Mouse (Mus musculus) heart, postnatal 0 days (tissue): ENCODE results near the gene Ist1. TPM values are rescaled to one million over a fixed set of nuclear protein-coding genes. Genes with fewer than 3 reads are reported as not detected.

Source experiments
- ATAC-seq: fragments of 200-750 bp; cut with Nextera tagmentation; 2 replicates; pipeline ENCODE4 v1.8.0; 2017; ENCODE audit warnings: low read depth, moderate number of reproducible peaks, moderate library complexity; ENCODE audit not compliant: insufficient read depth
- DNase-seq: peaks from one replicate; pipeline ENCODE4 v3.0.0-alpha.2; 2016; ENCODE audit warnings: low spot score
- H3K27ac ChIP-seq: fragments of 300-500 bp; sonication (generic); 2 replicates; pipeline ENCODE4 v1.5.1; 2014; ENCODE audit warnings: low read depth, mild to moderate bottlenecking
- H3K27me3 ChIP-seq: fragments of 300-500 bp; sonication (generic); 2 replicates; pipeline ENCODE4 v1.6.1; 2014; ENCODE audit warnings: low read length, mixed read lengths; ENCODE audit not compliant: control insufficient read depth, insufficient read depth
- H3K36me3 ChIP-seq: fragments of 300-500 bp; sonication (generic); replicated peaks from 2 replicates; pipeline ENCODE4 v1.6.1; 2014; ENCODE audit warnings: low read length, mixed read lengths; ENCODE audit not compliant: control insufficient read depth, insufficient read depth
- H3K4me1 ChIP-seq: fragments of 300-500 bp; sonication (generic); 2 replicates; pipeline ENCODE4 v1.6.1; 2014; ENCODE audit warnings: antibody characterized with exemption; ENCODE audit not compliant: control insufficient read depth, insufficient read depth
- H3K4me2 ChIP-seq: fragments of 300-500 bp; sonication (generic); 2 replicates; pipeline ENCODE4 v1.6.1; 2014; ENCODE audit warnings: low read depth, mild to moderate bottlenecking, low read length, moderate library complexity
- H3K4me3 ChIP-seq: fragments of 300-500 bp; sonication (generic); 2 replicates; pipeline ENCODE4 v1.5.1; 2014; ENCODE audit warnings: low read depth, low read length
- H3K9ac ChIP-seq: fragments of 300-500 bp; sonication (generic); replicated peaks from 2 replicates; pipeline ENCODE4 v1.6.1; 2014; ENCODE audit warnings: low read depth, low read length, mixed read lengths
- H3K9me3 ChIP-seq: fragments of 300-500 bp; sonication (generic); replicated peaks from 2 replicates; pipeline ENCODE4 v1.6.1; 2016; ENCODE audit warnings: low read length; ENCODE audit not compliant: control insufficient read depth
- CTCF ChIP-seq: IDR thresholded peaks from 2 replicates; pipeline ENCODE4 v1.5.1; 2016; ENCODE audit warnings: antibody characterized with exemption, control low read depth, low read depth
- EP300 ChIP-seq: IDR thresholded peaks from 2 replicates; pipeline ENCODE4 v1.6.1; 2016; ENCODE audit warnings: antibody characterized with exemption, low read depth
- WGBS: fragments of 180-500 bp; shearing (Covaris S2); extraction: QIAGEN DNeasy Blood & Tissue Kit; methylation state at CpG from one replicate; pipeline ENCODE4 v1.1.7; 2014; 5-methylcytosine and 5-hydroxymethylcytosine counted together
- polyA plus RNA-seq: library from polyadenylated mRNA; unstranded; fragments of >200 nt; fragmentation: Nextera tagmentation; extraction: Ambion mirVana; gene quantifications from 2 replicates; pipeline ENCODE4 v1.2.1, GENCODE M21; 2015
- total RNA-seq: library from RNA; depleted of rRNA; stranded (reverse); fragments of >200 nt; gene quantifications from 2 replicates; pipeline ENCODE4 v1.2.3, GENCODE M21; 2014; ENCODE audit warnings: low replicate concordance

Gene Ist1
- total and polyA plus RNA-seq, 2 experiments from 2014 or later: 65.3 to 70.5 TPM

GRCm38 (mm10) chr8:109675896-109676643, 17.0 kb downstream of the Ist1 start:
- Histone ChIP-seq H3K27me3 (no peaks in the 10 kb centered on the region), H3K9ac (no peak overlapping the region), H3K4me1 (no peaks in the 10 kb centered on the region), H3K4me2 (no peak overlapping the region), H3K4me3 (no peak overlapping the region), H3K36me3 (peaks cover 96% of the 10 kb centered on the region), H3K9me3 (no peaks in the 10 kb centered on the region), H3K27ac (no peak overlapping the region)
- DNase-seq: no peak
- ATAC-seq: no peak
- 96% methylated on average over 9 of the region's 9 CpGs for WGBS
- TF ChIP-seq CTCF: no peak
- no peak for TF ChIP-seq EP300

GRCm38 (mm10) chr8:109673596-109673995, 19.5 kb downstream of the Ist1 start:
- H3K4me1 ChIP-seq: no peaks in the 10 kb centered on the region
- H3K36me3 ChIP-seq: peaks cover 93% of the 10 kb centered on the region
- no peak overlapping the region for H3K27ac ChIP-seq
- no peaks in the 10 kb centered on the region for H3K27me3 ChIP-seq
- no peak overlapping the region for H3K4me3 ChIP-seq
- no peak overlapping the region for H3K9ac ChIP-seq
- ATAC-seq (no peak), DNase-seq (no peak)
- 83% methylated on average over 2 of the region's 2 CpGs for WGBS
- H3K4me2 ChIP-seq: no peak overlapping the region
- TF ChIP-seq CTCF (no peak), EP300 (no peak)
- H3K9me3 ChIP-seq: no peaks in the 10 kb centered on the region

GRCm38 (mm10) chr8:109672656-109673055, 20.4 kb downstream of the Ist1 start:
- peaks cover 87% of the 10 kb centered on the region for H3K36me3 ChIP-seq
- no peak overlapping the region for H3K9ac ChIP-seq
- ATAC-seq: no peak
- WGBS: 87% methylated on average over 5 of the region's 5 CpGs
- no peaks in the 10 kb centered on the region for H3K9me3 ChIP-seq
- DNase-seq: no peak
- no peaks in the 10 kb centered on the region for H3K27me3 ChIP-seq
- no peak overlapping the region for H3K4me3 ChIP-seq
- H3K4me1 ChIP-seq: no peaks in the 10 kb centered on the region
- no peak for TF ChIP-seq CTCF
- no peak overlapping the region for H3K27ac ChIP-seq
- no peak overlapping the region for H3K4me2 ChIP-seq

- no peak for ATAC-seq
- Histone ChIP-seq H3K9ac (no peak overlapping the region), H3K27ac (no peak overlapping the region), H3K9me3 (no peaks in the 10 kb centered on the region), H3K4me3 (no peak overlapping the region), H3K36me3 (peaks cover 38% of the 10 kb centered on the region), H3K27me3 (no peaks in the 10 kb centered on the region), H3K4me2 (no peak overlapping the region), H3K4me1 (no peaks in the 10 kb centered on the region)
- no peak for DNase-seq
- 57% methylated on average over 5 of the region's 5 CpGs for WGBS
- TF ChIP-seq EP300 (no peak), CTCF (no peak)
Observed at GRCm38 (mm10) chr8:109666616-109667015, 26.4 kb downstream of the Ist1 start.

- 79% methylated on average over 3 of the region's 3 CpGs for WGBS
- H3K4me1 ChIP-seq: no peaks in the 10 kb centered on the region
- ATAC-seq (no peak), DNase-seq (no peak)
- H3K27ac ChIP-seq: no peak overlapping the region
- no peak overlapping the region for H3K9ac ChIP-seq
- H3K27me3 ChIP-seq: no peaks in the 10 kb centered on the region
- no peaks in the 10 kb centered on the region for H3K9me3 ChIP-seq
- H3K4me3 ChIP-seq: no peak overlapping the region
- H3K36me3 ChIP-seq: peaks cover 8% of the 10 kb centered on the region
- no peak for TF ChIP-seq CTCF
- TF ChIP-seq EP300: no peak
- no peak overlapping the region for H3K4me2 ChIP-seq
Observed at GRCm38 (mm10) chr8:109662328-109662727, 30.7 kb downstream of the Ist1 start.

GRCm38 (mm10) chr8:109656860-109657259, 36.2 kb downstream of the Ist1 start:
- Histone ChIP-seq H3K4me3 (no peak overlapping the region), H3K9ac (no peak overlapping the region), H3K4me1 (no peaks in the 10 kb centered on the region), H3K9me3 (no peaks in the 10 kb centered on the region), H3K4me2 (no peak overlapping the region), H3K36me3 (no peaks in the 10 kb centered on the region), H3K27me3 (no peaks in the 10 kb centered on the region), H3K27ac (no peak overlapping the region)
- DNase-seq (no peak), ATAC-seq (no peak)
- TF ChIP-seq CTCF (no peak), EP300 (no peak)
- 73% methylated on average over 3 of the region's 3 CpGs for WGBS
